Mouse (Mus musculus) kidney, adult 2 months (tissue): ENCODE results near the gene Spata13. TPM values are rescaled to one million over a fixed set of nuclear protein-coding genes. Genes with fewer than 3 reads are reported as not detected.

Source experiments
- DNase-seq: peaks from one replicate; pipeline ENCODE4 v3.0.0; 2021
- H3K27ac ChIP-seq: fragments of 200-500 bp; 2 replicates; pipeline ENCODE4 v1.5.1; 2012; ENCODE audit warnings: low read depth, low read length, control low read depth, inconsistent platforms; ENCODE audit not compliant: insufficient read depth
- H3K27me3 ChIP-seq: fragments of 200-500 bp; replicated peaks from 2 replicates; pipeline ENCODE4 v1.6.1; 2012; ENCODE audit warnings: mild to moderate bottlenecking, moderate library complexity, low read length, inconsistent platforms; ENCODE audit not compliant: control insufficient read depth, insufficient read depth
- H3K36me3 ChIP-seq: fragments of 200-500 bp; 2 replicates; pipeline ENCODE4 v1.6.1; 2012; ENCODE audit warnings: mild to moderate bottlenecking, moderate library complexity, low read length, inconsistent platforms; ENCODE audit not compliant: control insufficient read depth, insufficient read depth
- H3K4me1 ChIP-seq: fragments of 200-500 bp; 2 replicates; pipeline ENCODE4 v1.6.1; 2011; ENCODE audit warnings: low read length; ENCODE audit not compliant: control insufficient read depth, insufficient read depth
- H3K4me3 ChIP-seq: fragments of 200-500 bp; 2 replicates; pipeline ENCODE4 v1.5.1; 2011; ENCODE audit warnings: mild to moderate bottlenecking, low read depth, low read length, control low read depth; ENCODE audit not compliant: insufficient read depth
- CTCF ChIP-seq: fragments of 200-500 bp; conservative IDR thresholded peaks from 2 replicates; pipeline ENCODE4 v1.5.1; 2011; ENCODE audit warnings: low read depth, mild to moderate bottlenecking, control low read depth, low read length, moderate library complexity, mixed read lengths; ENCODE audit not compliant: insufficient read depth, insufficient read length
- POLR2A ChIP-seq: fragments of 200-500 bp; IDR thresholded peaks from one replicate; pipeline ENCODE4 v1.6.1; 2011; ENCODE audit warnings: low read depth, low read length, control low read depth
- WGBS: fragments of 180-500 bp; shearing (Covaris S2); methylation state at CpG from one replicate; pipeline ENCODE4 v1.1.7; 2018; 5-methylcytosine and 5-hydroxymethylcytosine counted together
- polyA plus RNA-seq: library from polyadenylated mRNA; depleted of rRNA; stranded (reverse); fragments of >200 nt; gene quantifications from 2 replicates; pipeline ENCODE4 v1.2.3, GENCODE M21; 2012

The Spata13 gene
- polyA plus RNA-seq, 1 experiment, result 24.1 TPM

DNA sequence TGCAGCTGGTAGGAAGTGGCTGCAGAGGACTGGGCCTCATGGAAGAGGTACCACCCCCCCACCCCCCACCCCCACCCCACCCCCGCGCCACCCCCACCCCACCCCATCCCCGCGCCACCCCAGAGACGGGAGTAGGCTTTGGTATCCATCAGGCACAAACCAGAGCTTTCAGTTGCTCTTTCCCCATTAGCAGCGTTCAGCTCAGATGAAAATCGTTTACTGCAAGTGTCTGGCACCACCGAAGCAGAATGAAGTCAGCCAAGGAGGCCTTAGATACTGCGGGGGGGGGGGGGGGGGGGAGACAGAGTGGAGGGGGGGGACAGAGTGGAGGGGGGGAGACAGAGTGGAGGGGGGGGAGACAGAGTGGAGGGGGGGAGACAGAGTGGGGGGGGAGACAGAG, 105.4 kb downstream of the Spata13 start:
- peaks cover 18% of the 10 kb centered on the region for H3K4me1 ChIP-seq
- H3K27ac ChIP-seq, result no peak overlapping the region
- no peak for DNase-seq
- no peak overlapping the region for H3K4me3 ChIP-seq
- TF ChIP-seq CTCF (no peak), POLR2A (no peak)
- WGBS, result 15% methylated on average over 9 of the region's 9 CpGs
- H3K36me3 ChIP-seq, result no peaks in the 10 kb centered on the region
- H3K27me3 ChIP-seq, result no peaks in the 10 kb centered on the region

DNA sequence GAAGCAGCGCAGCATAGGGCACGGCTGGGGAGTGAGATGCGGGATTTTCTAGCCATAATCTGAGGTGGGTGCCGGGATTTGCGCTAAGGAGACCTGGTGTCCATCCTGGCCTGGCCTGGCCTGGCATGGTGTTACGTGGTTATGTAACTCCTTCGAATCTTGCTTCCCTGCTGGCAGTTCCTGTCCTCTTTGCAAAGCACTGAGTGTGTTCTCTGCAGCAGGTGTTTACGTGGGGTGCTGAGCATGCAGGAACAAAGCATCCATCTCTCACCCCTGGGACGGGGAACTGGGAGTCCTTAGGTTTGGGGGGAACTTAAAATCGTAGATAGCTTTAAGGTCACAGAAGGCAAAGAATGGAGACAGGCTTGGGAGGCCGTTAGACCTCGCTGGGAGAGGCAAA, 105.8 kb downstream of the Spata13 start:
- H3K27me3 ChIP-seq, result no peaks in the 10 kb centered on the region
- DNase-seq, result no peak
- WGBS, result 72% methylated on average over 12 of the region's 12 CpGs
- no peaks in the 10 kb centered on the region for H3K36me3 ChIP-seq
- H3K4me1 ChIP-seq, result peaks cover 18% of the 10 kb centered on the region
- TF ChIP-seq POLR2A (no peak), CTCF (no peak)
- H3K4me3 ChIP-seq, result no peak overlapping the region
- no peak overlapping the region for H3K27ac ChIP-seq

DNA sequence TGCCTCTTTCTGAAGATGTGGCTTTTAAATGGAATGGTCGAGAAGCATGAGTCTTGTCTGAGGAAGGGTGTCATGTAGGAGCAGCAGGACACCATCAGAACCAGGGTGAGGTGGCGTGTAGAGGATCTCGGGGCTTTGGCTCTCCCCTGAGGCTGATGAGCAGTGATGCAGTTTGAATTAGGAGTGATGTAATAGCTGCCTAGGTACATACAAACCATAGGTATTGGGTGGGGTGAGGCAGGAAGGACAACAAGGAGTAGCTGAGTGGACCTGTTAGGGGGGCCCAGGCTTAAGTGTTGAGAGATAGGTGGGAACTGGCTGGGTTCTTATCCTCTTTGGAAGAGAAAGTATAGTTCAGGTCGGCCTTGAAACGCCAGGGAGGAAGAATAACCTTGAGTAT, 106.7 kb downstream of the Spata13 start:
- Histone ChIP-seq H3K4me3 (no peak overlapping the region), H3K4me1 (peaks cover 15% of the 10 kb centered on the region), H3K27ac (no peak overlapping the region; the same call in 1 of the 2 replicates), H3K27me3 (no peaks in the 10 kb centered on the region), H3K36me3 (no peaks in the 10 kb centered on the region)
- no peak for DNase-seq
- no peak for TF ChIP-seq POLR2A
- no peak for TF ChIP-seq CTCF
- WGBS, result 73% methylated on average over 5 of the region's 5 CpGs

DNA sequence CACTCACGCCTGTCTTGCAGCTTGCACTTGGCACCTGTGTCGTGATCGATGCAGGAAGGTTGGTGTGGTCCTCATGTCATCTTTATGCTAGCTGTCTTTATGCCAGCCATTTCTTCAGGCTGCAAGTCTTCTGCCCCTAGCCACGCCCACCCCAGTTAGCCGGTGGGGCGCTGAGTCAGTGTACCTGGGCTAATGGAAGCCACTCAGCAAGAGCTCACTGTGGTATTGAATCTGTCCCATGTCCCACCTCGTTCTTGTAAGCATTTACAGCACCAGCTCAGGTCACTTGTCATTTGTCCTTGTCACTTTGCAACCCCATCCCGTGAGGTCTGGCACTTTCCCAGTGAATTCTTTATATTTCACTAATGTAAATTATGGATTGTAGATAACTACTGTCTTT, 107.2 kb downstream of the Spata13 start:
- peaks cover 15% of the 10 kb centered on the region for H3K4me1 ChIP-seq
- no peaks in the 10 kb centered on the region for H3K27me3 ChIP-seq
- H3K4me3 ChIP-seq, result no peak overlapping the region
- peak overlapping the region; percentile 38; the same call in 1 of the 2 replicates for H3K27ac ChIP-seq
- DNase-seq, result no peak
- no peak for TF ChIP-seq POLR2A
- 0 out of 2 replicates have a peak, but pooled peaks cover 2% of the 10 kb centered on the region for H3K36me3 ChIP-seq
- 48% methylated on average over 8 of the region's 8 CpGs for WGBS

DNA sequence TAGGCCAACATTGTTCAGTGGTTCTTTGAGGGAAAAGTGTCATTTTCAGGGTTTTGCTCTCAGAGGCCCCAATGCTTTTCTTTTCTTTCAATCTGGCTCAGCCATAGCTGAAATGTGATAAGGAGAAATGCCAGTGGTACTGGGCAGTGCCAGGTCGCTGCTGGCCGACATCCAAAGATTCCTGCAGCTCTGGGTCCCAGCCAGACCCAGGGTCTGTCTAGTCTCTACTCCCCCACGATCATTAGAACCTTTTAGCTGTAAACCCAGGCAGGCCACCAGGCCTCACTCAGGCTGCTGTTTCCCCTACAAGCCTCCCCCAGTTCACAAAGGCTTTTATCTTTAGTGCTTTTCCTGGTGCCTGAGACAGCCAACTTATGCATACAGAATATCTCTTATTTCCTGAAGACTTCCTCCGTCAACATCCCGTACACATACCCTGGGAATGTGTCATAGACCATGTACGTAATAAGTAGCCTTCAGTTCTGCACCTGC, 107.7 kb downstream of the Spata13 start:
- 40% methylated on average over 6 of the region's 6 CpGs for WGBS
- TF ChIP-seq POLR2A, result no peak
- TF ChIP-seq CTCF, result no peak
- no peak overlapping the region for H3K4me3 ChIP-seq
- peak; percentile 46 for DNase-seq
- H3K27me3 ChIP-seq, result no peaks in the 10 kb centered on the region
- H3K27ac ChIP-seq, result peak overlapping the region; percentile 38
- H3K36me3 ChIP-seq, result 0 out of 2 replicates have a peak, but pooled peaks cover 2% of the 10 kb centered on the region
- H3K4me1 ChIP-seq, result peaks cover 10% of the 10 kb centered on the region

DNA sequence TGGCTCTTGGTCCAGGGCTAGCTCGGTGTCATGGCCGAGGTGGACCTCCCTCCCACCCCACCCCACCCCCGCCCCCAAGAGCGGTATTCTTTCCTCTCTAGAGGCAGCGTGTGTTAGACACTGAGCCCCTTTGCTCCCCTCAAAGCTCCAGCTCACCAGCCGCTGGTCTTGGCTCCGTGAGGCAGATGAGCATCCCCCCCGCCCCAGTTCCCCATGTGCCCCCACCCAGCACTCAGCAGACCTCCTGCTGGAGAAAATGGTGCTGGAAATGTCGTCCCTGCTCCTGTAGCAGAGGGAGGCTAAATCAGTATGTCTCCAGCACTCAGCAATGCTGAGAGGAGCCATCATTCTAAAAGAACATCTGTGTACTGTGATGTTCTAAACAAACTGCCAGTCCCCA, 109.9 kb downstream of the Spata13 start:
- TF ChIP-seq POLR2A (no peak), CTCF (no peak)
- Histone ChIP-seq H3K27me3 (no peaks in the 10 kb centered on the region), H3K27ac (no peak overlapping the region), H3K36me3 (0 out of 2 replicates have a peak, but pooled peaks cover 2% of the 10 kb centered on the region), H3K4me1 (peaks cover 9% of the 10 kb centered on the region), H3K4me3 (no peak overlapping the region)
- DNase-seq, result no peak
- WGBS, result 83% methylated on average over 9 of the region's 9 CpGs

DNA sequence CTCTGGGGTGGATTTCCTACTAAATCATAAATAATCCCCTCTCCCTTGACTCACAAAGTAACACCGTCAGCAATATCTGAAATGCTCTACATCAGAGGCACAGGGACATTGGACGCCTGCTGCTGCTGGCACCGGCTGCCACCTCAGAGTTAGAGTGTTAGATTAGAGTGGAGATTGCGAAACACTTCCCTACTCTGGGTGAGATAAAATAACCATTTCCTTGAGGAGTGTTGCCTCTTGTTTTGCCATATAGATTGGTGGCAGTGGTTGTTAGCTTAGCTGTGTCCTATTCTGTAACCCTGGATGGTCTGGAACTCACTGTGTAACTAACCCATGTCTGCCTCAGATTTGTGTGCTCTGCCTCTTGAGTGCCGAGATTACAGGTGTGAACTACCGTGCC, 111.4 kb downstream of the Spata13 start:
- DNase-seq, result no peak
- no peak overlapping the region for H3K27ac ChIP-seq
- WGBS, result 80% methylated on average over 6 of the region's 6 CpGs
- peaks cover 9% of the 10 kb centered on the region for H3K4me1 ChIP-seq
- no peak for TF ChIP-seq CTCF
- TF ChIP-seq POLR2A, result no peak
- H3K27me3 ChIP-seq, result no peaks in the 10 kb centered on the region
- no peak overlapping the region for H3K4me3 ChIP-seq
- peaks cover 2% of the 10 kb centered on the region; the same call in 1 of the 2 replicates for H3K36me3 ChIP-seq

DNA sequence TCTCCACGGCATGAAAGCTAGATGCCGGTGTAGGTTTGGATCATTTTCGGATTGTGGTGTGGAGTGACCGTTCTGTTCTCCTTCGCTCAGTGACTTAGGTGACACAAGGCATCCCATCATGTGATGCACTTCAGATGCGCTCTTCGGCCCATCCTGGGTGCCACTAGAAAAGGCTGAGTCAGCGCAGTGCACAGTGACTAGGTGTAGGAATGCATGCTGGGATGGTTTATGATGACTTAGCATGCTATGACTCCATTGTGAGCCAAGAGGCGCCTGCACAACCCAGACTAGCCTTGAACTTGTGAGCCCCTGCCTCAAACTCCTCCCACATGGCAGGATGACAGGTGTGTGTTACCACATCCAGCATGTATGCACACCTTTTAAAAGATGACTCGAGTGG, 112.3 kb downstream of the Spata13 start:
- Histone ChIP-seq H3K27ac (no peak overlapping the region), H3K4me3 (no peak overlapping the region), H3K36me3 (peaks cover 2% of the 10 kb centered on the region; the same call in 1 of the 2 replicates), H3K4me1 (peaks cover 5% of the 10 kb centered on the region), H3K27me3 (no peaks in the 10 kb centered on the region)
- TF ChIP-seq POLR2A (no peak), CTCF (no peak)
- 92% methylated on average over 10 of the region's 10 CpGs for WGBS
- DNase-seq, result no peak
